Mouse (Mus musculus) left cerebral cortex, postnatal 4 days (tissue): ENCODE results near the gene Cd300ld5. TPM values are rescaled to one million over a fixed set of nuclear protein-coding genes. Genes with fewer than 3 reads are reported as not detected.
"Not testable (repeated sequence)": the region's sequence is repeated elsewhere in the genome, so short reads cannot be mapped to it uniquely, and the experiment has no call there.

Source experiments
- DNase-seq: peaks from one replicate; pipeline ENCODE4 v3.0.0-alpha.2; 2022
- intact Hi-C: fragments of 180-260 bp; cut with DNase I; formaldehyde crosslinking; loops from one replicate; pipeline ENCODE4 v1.15.1; 2025
- total RNA-seq, 2 experiments: library from RNA; stranded (reverse); gene quantifications; 2 replicates each; pipeline ENCODE4 v1.2.3; 2021

Gene Cd300ld5
- total RNA-seq: under 1 TPM; 0.50 to 0.62 TPM

DNA sequence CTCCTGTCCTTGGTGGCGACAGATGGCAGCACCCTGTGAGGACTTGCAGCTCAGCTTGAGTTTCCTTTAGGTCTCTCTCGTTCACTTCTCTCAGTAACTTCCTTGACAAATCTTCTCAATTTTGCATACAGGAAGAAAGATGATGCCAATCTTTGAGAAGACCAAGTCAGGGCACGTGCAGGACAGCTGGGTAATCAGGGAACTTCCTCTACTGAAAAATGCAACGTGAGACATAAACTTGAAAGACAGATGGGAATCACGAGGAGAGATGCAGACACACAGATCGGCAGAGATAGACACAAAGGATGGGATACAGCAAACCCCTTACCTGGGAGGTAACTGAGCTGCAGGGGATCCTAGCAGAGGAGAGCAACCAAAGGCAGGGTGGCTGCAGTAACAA, at the start of gene Cd300ld5:
Gene Cd300ld5 (minus strand): TSS at position 101 of the 400 bp plus-strand sequence.
- DNase-seq, intact Hi-C loops: not testable (repeated sequence)

DNA sequence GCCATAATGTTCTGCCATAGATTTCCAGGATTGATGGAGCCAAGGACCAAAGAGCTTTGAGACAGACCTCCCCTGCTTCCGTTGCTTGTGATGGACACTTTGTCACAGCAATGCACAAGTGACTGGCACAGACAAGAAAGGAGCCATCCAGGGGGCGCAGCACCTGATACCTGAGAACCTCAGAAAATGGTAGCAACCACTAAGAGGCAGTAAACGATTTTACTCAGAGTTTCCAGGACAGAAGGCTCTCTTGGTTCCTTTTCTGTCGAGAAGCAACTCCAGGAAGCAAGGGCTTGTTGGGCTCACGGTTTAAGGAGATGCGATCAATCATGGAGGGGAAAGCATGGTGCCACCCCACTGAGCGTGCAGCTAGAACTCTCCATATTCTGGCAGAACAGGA, 48.6 kb upstream of the Cd300ld5 start:
- intact Hi-C loops: loop anchor here (10.0 kb wide), 1 partner anchor 179 kb away; the partner anchor contains the start of gene Grin2c
- DNase-seq: no peak

DNA sequence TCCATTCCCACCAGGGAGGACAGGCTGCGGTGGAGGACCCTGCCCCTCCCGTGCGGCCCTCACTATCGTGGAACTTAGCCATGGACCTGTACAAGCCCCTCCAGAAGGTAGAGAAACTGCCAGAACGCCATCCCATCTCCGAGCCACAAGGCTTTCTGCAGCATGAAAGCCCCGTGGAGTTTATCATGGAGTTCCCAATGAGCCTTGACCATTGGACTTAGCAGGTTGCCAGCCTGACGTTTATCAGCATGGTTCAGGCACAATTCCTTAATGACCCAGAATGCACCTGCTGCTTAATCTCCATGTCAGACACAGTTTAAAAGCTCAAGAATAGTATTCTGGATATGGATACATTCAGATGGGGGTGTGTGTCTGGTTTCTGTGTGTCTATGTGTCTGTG, 47.5 kb upstream of the Cd300ld5 start:
- DNase-seq: no peak
- intact Hi-C loops: loop anchor here (10.0 kb wide), 1 partner anchor 180 kb away; the partner anchor contains the start of gene Grin2c

DNA sequence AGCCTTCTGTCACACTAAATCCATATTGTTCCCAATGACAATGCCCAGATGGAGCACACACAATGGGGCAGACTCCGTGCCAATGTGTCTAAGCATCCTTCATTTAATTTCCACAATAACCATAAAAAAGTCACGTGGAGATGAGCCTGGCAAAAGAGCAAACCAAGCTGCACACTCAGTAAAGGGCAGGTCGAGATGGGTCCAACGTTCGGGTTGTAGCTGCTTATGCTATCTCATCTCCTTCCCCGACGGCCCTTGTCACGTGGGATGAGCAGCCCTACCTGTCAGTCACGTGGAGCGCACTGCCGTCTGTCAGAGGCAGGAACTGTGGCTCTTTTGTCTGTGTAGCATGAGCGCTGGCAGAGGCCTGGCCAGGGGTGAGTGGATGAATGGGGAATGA, 47.0 kb upstream of the Cd300ld5 start:
- DNase-seq: no peak
- intact Hi-C loops: loop anchor here (5.0 to 10.0 kb wide), 2 partner anchors 68 to 180 kb away; partner anchors contain the start of gene Grin2c

DNA sequence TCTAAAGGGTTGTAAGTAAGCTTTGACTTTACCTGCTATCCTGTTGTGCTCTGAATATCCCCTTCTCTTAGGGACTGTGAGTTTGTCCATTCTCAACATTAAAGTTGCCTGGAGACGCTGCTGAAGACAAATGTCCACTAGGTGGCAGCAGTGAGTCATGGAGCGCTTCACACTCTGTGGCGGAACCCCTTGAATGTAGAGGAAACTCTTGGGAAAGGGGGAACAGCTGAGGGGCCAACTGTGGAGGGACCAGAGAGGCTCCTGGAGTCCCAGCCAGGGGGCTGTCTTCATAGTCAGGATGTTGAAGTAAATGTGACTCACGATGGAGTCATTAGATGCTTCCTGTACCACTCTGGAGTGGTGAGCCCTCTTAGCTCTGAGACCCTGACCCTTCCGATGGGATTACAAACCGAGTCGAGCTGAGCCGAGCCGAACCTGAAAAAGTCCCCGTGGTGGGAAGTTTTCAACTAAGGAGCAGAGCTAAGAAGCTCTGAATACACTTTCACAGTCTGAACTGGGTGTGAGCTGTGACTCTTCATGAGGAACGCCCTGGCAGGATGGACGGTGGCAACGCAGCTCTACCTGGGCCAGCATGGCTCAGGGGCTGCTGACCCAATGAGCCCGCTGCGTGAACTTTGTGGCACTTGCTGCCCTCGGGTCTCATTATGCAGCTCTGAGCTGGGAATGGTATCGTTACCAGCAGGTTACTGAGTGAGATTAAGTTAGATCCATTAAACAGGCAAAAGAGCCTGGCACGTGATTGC, 46.0 kb upstream of the Cd300ld5 start:
- intact Hi-C loops: loop anchor here (5.0 to 10.0 kb wide), 2 partner anchors 69 to 181 kb away; partner anchors contain the start of gene Grin2c
- DNase-seq: peak; percentile 80

DNA sequence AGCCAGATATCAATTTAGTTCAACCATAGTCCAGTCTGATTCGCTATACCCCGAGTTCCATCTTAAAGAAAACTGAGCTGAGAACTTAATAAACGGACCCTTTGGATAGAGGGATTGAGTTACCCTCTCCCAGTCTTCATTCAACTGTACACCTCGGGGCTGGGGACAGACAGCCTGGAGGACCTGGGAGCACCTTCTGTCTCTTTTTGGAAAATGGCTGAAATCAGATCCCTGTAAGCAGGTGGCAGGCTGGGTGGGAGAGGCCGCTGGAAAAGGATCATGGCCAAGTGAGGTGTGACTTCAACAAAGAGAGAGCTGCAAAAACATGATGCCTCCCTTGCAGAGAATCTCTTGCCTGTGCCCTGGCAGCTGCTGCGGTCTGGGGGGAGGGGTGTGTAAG, 44.6 kb upstream of the Cd300ld5 start:
- no peak for DNase-seq
- intact Hi-C loops: loop anchor here (5.0 to 10.0 kb wide), 2 partner anchors 70 to 183 kb away; partner anchors contain the start of gene Grin2c

DNA sequence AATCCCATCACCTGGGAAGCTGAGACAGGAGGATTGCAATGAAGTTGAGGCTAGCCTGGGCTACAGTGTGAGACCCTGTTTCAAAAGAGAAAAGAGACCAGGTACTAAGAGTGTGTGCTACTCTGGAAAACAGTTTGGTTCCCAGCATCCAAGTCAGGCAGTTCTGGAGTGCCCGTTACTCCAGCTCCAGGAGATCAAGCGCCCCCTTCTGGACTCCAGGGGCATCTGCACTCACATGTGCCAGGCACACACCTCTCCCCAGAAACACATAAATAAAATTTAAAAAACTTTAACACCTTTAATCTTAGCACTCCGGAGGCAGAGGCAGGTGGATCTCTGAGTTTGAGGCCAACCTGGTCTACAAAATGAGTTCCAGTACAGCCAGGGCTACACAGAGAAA, 43.8 kb upstream of the Cd300ld5 start:
- intact Hi-C loops: loop anchor here (5.0 to 10.0 kb wide), 2 partner anchors 71 to 183 kb away; partner anchors contain the start of gene Grin2c
- no peak for DNase-seq

DNA sequence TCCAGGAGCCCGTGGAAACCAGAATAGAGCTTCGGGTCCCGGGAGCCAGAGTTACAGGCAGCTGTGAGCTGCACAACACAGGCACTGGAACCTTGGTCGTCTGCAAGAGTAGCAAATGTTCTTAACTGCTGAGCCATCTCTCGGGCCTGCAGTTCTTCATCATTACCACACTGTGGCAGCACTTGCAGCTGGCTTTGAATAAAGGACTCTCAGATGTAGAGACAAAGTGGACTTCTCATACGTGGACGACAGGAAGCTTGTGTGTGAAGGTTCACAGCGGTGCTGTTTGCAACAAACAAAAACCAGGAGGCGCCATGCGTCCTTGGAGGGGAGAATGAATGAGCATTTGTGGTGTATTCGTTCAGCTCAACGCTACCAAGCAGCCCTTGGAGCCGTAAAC, 43.3 kb upstream of the Cd300ld5 start:
- DNase-seq: peak; percentile 32
- intact Hi-C loops: loop anchor here (5.0 to 10.0 kb wide), 2 partner anchors 71 to 184 kb away; partner anchors contain the start of gene Grin2c

DNA sequence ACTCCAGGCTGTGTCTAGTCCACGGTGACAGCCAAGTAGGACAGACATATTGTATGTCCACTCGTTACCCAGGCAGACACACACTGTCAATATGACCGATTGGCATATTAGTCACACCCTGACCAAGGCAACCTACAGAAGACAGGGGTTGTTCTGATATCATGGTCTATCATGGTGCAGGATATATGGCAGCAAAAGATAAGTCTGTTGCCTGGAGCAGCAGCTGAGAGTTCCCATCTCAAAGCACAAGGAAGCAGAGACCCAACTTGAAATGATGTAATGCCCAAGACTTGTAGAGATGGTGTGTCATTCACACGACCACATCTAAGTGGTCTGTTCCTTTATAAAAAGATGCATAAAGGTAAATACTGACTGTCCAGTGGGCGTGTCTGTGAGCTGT, 41.1 kb upstream of the Cd300ld5 start:
- intact Hi-C loops: no loop called here
- no peak for DNase-seq

DNA sequence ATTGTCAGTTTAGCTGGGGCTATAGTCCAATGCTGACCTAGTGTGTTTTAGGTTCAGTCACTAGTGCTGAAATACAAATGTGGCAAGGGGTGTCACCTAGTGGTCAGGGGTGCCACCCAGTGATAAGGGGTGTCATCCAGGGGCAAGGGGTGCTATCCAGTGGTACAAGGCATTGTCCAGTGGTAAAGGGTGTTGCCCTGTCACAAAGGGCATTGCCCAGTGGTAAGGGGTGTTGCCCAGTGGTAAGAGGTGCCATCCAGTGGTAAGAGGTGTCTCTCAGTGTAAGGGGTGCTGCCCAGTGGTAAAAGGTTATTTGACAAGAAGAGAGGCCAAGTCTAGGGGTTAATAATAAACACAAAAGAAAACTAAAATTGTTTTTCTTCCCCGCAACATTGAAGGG, 39.9 kb upstream of the Cd300ld5 start:
- DNase-seq: no peak
- intact Hi-C loops: no loop called here

DNA sequence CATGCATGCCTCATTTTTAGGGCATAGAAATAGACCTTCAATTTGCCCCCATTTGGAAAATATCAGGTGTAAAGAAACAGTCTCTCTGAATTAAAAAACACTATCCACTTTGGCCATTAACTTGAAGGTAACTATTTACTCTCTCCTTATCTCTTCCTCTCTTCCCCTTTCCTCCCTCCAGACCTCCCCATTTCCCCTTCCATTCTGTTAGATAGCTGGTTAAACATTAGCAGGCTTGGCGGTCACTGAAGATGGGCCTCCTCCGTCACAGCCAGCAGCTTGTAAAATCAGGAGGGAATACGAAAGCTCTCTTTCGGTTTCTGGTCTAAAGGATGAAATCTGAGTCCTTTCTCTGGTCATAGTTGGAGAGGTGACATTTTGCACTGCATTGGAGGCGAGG, 38.3 kb upstream of the Cd300ld5 start:
- DNase-seq: no peak
- intact Hi-C loops: no loop called here

DNA sequence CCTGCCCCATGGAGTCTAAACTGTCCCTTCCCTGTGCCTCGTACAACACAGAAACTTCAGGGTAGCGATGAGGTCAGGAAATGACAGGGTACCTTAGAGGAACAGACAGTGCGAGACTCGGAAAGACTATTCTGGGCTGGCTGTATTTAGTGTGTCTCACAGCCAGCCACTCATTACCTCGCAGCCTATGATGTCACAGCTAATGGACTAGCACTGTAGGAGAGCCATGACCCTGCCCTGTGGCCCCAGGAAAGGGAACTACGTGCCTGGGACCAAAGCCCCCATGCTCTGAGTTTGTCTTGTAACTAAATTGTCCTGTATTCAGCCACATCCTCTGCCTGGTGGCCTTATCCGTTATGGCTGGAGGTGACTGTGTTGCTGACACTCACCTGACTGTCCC, 37.8 kb upstream of the Cd300ld5 start:
- no peak for DNase-seq
- intact Hi-C loops: no loop called here

DNA sequence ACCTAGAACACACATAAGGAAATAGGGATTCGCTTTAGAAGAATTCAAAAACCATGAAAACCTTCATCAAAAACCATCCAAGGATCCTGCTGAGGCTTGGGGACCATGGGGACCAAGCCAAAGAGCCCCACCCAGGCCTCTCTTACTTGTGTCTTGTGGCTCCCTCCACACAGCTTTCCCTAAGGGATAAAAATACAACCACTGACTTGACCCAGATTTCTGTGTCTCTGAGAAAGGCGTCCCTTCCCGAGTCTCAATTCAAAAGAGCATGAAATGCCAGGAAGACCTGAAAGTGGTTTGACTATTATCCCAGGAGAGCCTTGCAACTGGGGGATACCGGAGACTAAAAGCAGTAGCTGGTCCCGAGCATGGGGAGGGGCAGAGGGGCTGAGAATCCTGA, 35.4 kb upstream of the Cd300ld5 start:
- intact Hi-C loops: no loop called here
- no peak for DNase-seq

DNA sequence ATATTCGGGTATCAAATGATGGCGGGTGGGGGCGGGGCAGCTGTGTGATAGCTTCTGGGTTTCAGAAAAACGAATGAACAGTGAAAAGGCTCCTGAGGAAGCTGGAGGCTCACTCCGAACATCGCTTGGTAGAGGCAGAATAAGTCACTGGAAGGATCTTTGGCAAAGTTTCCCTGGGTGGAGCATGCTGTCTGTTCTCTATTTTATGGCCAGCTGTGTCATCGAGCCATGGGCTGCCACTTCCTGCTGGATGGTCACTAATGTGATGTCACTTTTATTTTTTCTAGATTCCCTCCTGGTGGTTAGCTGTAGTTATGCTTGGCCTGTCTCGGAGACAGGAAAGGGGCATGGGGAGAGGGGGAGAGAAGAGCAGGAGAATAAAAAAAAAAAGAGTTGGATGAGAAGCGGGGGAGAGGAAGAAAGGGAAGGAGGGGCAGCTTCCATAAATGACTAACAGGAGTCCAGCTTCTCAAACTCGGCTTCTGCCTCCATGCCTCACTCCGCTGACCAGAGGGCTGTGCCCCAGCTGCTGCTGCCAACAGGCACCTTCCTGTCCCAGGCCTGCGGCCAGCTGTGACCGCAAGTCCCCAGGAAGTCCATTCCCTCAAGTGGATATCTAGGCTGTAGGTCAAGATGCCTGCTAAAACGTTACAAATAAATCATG, 34.2 kb upstream of the Cd300ld5 start:
- intact Hi-C loops: no loop called here
- DNase-seq: peak; percentile 45

DNA sequence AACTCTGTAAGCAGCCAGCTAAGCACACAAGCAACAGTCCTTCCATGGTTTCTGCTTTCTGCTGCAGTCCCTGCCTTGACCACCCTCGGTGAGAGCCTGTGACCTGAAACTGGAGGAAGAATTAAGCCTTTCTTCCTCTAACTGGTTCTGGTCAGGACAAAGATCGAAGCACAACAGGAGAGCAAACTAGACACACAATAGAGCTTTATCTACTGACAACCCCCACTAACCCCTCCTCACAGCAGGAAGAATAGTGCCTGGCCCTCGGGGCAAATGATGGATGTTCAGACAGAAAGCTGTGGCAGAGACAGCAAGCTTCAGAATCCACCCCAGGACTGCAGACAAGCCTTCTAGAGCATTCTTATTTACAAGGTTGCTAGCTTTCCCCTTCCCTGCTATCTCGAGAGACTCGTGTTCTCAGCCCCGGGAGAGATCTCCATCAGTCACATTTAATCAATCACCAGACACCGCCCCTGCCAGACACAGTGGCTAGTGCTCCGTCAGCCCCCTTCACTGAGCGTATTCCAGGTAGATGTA, 33.5 kb upstream of the Cd300ld5 start:
- DNase-seq: no peak
- intact Hi-C loops: no loop called here

DNA sequence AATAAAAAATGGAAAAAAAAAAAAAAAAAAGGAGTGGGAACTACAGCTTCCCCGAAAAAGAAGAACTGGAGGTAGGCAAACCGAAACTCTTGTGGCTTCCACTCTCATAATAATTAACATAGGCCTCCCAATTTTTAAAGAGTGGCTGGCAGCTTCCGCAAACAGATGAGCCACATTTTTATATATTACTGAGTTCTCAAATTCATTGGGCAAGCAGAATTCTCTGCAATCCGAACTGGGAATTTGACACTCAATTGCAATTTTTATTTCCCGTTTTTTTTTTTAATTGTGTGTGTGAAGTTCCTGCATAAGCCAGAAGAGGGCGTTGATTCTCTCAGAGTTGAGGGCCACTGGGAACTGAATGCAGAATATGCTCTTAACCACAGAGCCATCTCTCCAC, 29.2 kb upstream of the Cd300ld5 start:
- intact Hi-C loops: no loop called here
- DNase-seq: no peak

DNA sequence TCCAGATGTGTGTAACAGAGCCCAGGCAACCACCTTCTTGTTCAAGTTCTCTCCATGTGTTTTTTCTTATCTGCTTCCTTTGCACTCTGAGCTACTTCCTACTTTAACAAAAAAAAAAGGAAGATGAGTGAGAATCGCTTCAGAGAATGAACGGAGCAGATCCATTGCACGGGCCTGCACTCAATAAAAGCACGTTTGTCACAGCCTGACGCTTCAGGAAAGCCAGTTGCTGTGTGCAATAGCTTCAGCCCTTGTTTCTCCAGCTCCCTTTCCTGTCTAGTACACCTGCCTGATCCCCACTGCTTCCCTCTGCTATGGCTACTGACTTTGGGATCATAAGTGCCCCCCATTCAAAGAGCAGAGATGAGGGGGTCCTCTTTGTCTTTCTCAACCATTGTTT, 24.5 kb upstream of the Cd300ld5 start, which contains the start of gene Cd300e:
Gene Cd300e (minus strand): TSS at position 101 of the 400 bp plus-strand sequence.
- no peak for DNase-seq
- intact Hi-C loops: no loop called here

DNA sequence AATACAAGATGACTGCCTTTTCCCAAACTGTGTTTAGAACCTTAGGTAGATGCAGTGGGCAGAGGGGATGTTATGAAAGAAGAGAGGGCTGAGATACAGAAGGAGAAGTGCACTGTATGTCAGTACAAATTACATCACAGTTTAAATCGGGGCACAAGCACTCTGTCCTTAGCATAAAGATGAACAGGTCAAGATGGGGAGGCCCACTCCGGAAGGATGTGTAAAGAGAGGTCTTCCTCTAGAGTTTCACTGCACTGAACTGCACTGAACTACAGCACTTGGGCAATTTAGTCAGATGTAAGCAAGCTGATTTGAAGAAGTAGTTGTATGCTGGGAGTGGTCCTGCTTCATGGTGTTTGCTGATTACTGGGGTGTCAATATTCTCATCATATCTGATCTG, 22.2 kb upstream of the Cd300ld5 start:
- no peak for DNase-seq
- intact Hi-C loops: no loop called here

DNA sequence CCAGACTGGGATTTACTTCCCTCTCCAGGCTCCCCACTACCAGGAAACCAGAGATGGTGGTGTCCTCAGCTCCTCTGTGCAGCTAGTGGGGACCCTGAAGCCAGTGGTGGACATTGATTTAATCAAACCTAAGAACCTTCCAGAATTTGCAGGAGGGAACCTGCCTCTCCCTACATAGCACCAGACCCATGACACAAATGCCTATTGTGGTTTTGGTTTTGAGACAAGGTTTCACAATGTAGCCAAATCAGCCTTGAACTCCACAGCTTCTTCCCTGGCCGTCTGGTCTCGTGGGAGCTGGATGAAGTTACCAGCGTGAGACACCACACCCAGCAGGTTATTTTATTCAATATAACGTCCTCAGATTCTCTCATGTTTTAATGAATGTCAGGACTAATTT, 21.1 kb upstream of the Cd300ld5 start:
- DNase-seq: no peak
- intact Hi-C loops: no loop called here

DNA sequence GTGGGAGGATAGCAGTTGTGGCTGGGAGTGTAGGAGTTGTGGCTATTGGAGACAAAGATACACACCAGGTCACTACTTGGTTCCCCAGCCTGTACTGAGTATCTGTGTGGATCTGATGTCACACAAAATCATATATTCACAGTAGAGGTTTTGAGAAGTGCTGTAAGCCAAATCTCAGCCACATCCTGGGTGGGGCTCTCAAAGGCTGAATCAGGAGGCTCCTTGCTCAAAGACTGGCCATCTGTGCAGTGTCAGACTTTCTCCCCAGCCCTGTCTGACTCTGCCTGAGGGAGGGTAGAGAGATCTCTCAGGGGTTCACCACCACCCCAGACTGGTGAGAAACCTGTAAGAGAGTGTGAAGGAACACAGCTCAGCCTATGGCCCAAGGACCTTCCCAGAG, 17.0 kb upstream of the Cd300ld5 start:
- no peak for DNase-seq
- intact Hi-C loops: no loop called here

DNA sequence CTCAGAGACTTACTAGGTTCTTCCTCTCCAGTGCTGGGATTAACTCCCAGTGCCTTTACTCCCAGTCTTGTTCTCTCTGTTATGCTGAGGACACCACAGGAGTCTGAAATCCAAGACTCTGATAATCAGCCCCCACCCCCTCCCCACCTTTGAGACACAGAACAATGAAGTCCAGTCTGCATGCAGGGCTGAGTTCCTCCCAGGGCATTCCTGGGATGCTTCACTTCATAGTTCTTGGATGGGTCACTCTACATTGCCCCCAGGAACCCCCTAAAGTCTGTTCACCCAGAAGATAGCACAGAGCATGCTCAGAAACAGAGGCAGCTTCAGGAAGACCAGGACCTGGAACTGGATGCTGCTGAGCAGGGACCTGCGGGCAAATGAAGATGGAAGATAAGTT, 15.4 kb upstream of the Cd300ld5 start:
- no peak for DNase-seq
- intact Hi-C loops: no loop called here

DNA sequence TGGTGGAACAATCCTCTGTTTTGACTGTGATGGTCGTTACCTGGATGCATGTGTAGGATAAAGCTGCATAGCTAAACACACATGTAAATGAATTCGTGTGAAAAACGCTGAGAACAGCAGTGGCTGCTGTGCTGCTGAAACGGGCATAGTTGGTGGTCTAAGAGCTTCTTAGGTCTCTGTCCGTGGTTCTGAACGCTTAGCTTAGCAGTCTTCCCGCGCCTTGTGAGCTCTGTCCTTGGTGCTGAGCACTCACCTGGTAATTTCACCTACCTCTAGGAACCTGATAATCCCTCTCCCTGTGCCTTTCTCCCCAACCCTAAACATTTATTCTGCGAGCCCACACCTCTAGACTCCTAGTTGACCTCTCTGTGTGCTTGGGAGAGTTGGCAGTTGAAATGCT, 14.6 kb upstream of the Cd300ld5 start:
- DNase-seq: no peak
- intact Hi-C loops: no loop called here
